Mouse (Mus musculus) olfactory bulb, adult 2 months (tissue): ENCODE data around the gene Arhgap40.

Experiments used
- CTCF ChIP-seq: fragments of 200-500 bp; IDR thresholded peaks from 2 replicates; pipeline ENCODE4 v1.5.1; 2012; ENCODE audit warnings: low read depth, mild to moderate bottlenecking, low read length, moderate library complexity; ENCODE audit not compliant: insufficient read depth
- POLR2A ChIP-seq: fragments of 200-500 bp; IDR thresholded peaks from 2 replicates; pipeline ENCODE4 v1.6.1; 2012; ENCODE audit warnings: mild to moderate bottlenecking, low read depth, low read length, moderate library complexity; ENCODE audit not compliant: insufficient read depth

DNA sequence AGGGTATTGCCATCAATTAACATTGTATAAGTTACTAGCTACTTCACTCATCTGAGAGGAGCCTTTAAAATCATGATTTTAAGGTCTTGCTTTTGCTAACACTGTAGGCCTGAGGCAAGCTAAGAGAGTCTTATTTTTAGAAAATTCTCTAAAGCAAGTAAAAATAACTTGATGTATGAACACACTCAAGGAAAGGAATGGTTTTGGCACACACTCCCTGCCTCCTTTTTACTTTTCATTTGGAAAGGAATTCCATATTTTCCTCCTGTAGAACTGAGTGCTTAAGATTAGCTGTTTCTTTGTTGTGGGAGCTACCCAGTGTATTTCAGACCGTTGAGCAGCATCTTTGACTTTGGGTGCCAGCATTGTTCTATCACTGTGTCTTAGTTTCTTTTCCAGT, 38.4 kb upstream of the Arhgap40 start:
- TF ChIP-seq CTCF = no peak
- no peak for TF ChIP-seq POLR2A
